Mouse (Mus musculus) liver, adult 2 months (tissue): ENCODE measurements around the gene Il5.

ENCODE experiments used
- CTCF ChIP-seq: fragments of 200-500 bp; IDR thresholded peaks from 2 replicates; pipeline ENCODE4 v1.5.1; 2011; ENCODE audit warnings: low read depth, low read length, control low read depth
- POLR2A ChIP-seq: fragments of 200-500 bp; IDR thresholded peaks from 2 replicates; pipeline ENCODE4 v1.6.1; 2011; ENCODE audit warnings: low read length, control low read depth; ENCODE audit not compliant: insufficient read depth; ENCODE audit errors: extremely low read depth

DNA sequence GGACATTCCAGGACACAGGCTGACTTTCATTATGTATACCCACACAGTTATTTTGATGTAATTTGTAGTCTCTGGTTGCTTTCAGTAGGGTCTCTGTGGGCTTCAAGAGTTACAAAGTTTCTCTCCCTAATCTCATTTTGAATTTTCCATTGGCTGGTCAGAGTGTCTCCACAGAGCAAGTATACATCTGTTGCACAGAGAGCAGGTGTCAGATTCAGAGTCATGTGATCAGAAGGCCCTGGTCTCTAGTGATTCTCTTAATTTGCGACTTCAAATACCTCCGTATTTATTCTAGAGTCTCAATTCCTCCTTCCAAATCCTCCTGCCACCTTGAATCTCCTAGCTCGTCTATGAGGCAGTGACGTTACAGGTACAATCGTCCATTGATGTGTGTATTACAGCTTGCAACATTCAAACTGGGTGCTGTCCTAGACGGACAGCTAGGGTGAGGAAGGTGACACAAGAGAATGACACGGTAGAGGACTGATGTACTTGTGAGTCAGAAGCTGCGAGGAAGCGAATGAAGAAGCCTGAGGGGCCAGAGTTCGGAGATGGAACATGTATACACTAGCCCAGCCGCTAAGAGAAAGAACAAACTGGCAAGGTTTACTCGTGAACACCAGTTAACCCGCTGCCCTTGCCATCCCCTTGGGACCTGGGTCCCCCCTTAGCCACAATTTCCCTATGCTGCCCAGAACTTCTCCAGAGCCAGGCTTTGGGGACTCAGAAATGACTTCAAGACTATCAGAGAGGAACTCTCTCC is 48.0 kb downstream of the Il5 start:
- TF ChIP-seq CTCF (no peak), POLR2A (no peak)
